Mouse (Mus musculus) erythroblast, adult 5-6 weeks (primary cell): ENCODE results near the gene Clybl. TPM values are rescaled to one million over a fixed set of nuclear protein-coding genes. Genes with fewer than 3 reads are reported as not detected.

Source experiments
- ATAC-seq: replicated peaks from 2 replicates; pipeline ENCODE4 v1.8.0; 2016; ENCODE audit warnings: moderate number of reproducible peaks, mild to moderate bottlenecking, moderate TSS enrichment, inconsistent platforms; ENCODE audit not compliant: poor library complexity, low FRiP score, severe bottlenecking
- total RNA-seq, 2 experiments: library from RNA; stranded (forward) in 1 of 2; stranded (reverse) in 1 of 2; fragments of 150-400 nt in 1 of 2; fragments of 200-764, 138-1000 nt in 1 of 2; gene quantifications; 2 replicates each; pipeline versions ENCODE4 v1.2.3 to v1.2.4; 2015 to 2017; ENCODE audit warnings: low replicate concordance in 2 of 2

The Clybl gene
- total RNA-seq, 2 experiments from 2014 or later: 2.6 to 24.4 TPM

DNA sequence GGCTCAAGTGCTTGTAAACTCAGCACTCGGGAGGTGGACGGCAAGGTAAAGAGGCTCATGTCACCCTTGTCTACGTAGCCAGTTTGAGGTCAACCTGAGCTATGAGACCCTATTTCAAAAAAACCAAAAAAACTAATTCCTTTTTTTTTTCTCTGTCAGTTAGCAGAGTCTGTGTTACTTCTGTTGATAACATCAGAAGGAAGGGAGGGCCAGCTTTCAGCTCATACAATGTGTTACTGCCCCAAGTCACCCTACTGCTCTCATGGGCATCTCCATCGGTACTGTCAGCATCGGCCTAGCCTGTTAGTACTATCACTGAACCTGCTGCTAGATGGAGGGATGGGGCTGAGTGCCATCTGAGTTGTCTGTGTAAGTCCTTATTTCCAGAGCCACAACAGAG, 102.5 kb downstream of the Clybl start:
- ATAC-seq: no peak

GRCm38 (mm10) chr14:122296399-122296798, 114.9 kb downstream of the Clybl start:
- ATAC-seq: no peak

GRCm38 (mm10) chr14:122296864-122297263, 115.4 kb downstream of the Clybl start:
- no peak for ATAC-seq

- no peak for ATAC-seq
These were observed 116.0 kb downstream of the Clybl start for GRCm38 (mm10) chr14:122297386-122298109.

DNA sequence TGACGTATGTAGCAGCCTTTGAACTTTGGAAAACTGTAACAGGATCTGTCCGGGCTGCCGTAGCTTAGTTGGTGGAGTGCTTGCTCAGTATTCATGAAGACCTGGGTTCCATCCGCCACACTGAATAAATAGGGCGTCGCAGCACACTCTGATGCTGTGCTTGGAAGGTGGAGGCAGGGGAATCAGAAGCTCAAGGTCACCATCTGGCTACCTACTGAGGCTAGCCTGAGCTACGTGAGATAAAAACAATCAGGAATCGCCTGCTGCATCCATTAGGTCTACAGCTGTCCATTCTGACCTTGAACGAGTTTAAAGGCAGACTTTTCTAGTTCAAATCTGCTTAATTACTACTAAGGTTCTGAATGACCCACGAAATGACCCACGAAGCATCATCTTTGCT, 118.8 kb downstream of the Clybl start:
- no peak for ATAC-seq

- ATAC-seq: no peak
These were observed 122.3 kb downstream of the Clybl start for GRCm38 (mm10) chr14:122303821-122304220.

DNA sequence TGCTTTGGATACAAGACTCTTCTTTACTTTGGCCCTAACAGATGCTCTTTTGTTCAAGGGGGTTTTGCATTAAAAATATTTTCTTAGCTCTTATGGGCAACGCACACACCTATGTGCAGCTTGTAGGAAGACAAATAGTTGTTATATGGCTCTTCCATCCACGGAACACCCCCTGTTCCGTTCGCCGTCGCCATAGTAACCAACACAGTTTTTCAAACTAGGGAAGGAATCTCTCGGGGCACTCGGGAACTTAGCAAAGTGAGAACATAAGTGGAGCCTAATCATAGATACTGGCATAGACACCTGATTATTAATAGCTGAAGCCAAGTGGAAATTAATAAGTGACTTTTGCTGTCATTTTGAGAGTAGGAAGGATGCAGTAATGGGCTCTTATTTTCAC, 123.6 kb downstream of the Clybl start:
- ATAC-seq: no peak

GRCm38 (mm10) chr14:122312415-122312814, 130.9 kb downstream of the Clybl start:
- no peak for ATAC-seq

- ATAC-seq: no peak
These were observed 131.8 kb downstream of the Clybl start for GRCm38 (mm10) chr14:122313328-122313727.

DNA sequence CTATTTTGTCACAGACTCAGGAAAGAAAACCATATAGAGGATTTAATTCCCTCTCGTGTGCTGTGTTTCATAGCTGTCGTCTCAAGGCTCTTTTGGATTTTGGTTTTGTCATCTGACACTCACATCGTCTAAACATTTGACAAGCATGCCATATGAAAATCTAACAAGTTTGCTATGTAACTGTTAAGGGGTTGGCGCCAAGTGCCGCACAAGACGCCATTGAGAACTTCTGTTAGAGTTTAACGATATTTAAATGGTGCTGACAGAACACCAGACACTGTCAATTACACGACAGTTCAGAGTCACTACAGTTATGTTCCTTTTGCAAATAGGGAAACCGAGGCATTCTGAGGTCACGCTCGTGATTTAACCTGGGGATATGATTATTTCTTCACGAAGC, 134.2 kb downstream of the Clybl start:
- ATAC-seq: no peak

GRCm38 (mm10) chr14:122322136-122322535, 140.6 kb downstream of the Clybl start:
- ATAC-seq: no peak

GRCm38 (mm10) chr14:122323838-122324458, 142.4 kb downstream of the Clybl start:
- ATAC-seq: no peak

- ATAC-seq: no peak
These were observed 148.6 kb downstream of the Clybl start for GRCm38 (mm10) chr14:122330136-122330535.

DNA sequence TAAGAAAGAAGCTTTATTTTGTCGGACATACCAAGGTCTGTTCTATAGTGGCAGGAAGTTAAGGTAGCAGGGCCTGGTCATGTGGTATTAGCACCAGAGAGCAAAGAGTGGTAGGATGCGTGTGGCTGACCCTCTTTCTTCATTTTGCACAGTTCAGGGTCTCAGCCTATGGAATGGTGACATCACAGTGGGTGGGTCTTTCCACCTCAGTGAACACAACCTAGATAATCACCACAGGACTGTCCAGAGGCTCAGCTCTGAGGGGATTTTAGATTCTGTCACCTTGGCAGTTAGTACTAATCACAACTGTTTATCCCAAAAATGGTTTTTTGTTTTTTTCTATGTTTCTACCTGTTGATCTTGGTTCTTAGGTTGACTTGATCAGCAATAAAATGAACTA, 149.2 kb downstream of the Clybl start:
- ATAC-seq: no peak

- ATAC-seq: no peak
These were observed 150.3 kb downstream of the Clybl start for GRCm38 (mm10) chr14:122331635-122332460.

DNA sequence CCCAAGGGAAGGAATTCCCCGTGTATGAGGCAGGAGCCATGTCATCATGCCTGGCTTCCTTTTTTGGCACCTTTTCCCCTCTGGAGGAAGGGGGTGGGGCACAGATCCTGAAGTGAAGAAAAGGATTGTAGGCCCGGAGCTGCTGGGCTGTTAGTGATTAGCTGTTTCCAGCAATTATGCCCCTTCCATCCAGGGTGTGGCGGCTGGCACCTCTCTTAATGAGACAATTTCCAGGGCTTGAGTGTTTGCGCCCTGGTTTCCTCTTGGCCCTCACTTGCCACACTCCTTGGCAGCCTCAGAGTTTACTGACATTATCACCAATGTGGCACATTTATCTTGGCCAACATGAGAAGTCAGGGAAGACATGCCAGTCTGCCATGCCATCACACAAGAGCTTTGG, 155.5 kb downstream of the Clybl start:
- no peak for ATAC-seq

DNA sequence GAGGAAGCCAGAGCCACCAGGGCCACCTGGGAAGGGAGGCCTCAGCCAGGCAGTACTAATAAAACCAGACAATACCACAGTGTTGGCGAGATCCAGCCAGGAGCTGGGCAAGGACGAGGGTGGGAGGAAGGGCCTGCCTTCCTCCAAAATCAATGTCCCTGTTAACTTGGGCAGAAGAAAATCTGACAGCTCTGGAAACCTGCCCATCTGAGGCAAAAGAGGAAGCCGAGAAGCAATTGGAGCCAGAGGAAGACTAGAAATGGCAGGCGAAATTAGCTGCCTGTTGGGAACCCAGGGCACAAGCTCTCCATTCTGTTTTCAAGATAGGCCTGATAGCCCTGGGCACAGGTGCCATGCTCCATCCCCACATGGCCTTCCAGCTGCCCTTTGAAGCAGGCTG, 157.3 kb downstream of the Clybl start:
- no peak for ATAC-seq

- no peak for ATAC-seq
These were observed 158.6 kb downstream of the Clybl start for GRCm38 (mm10) chr14:122340141-122340540.

- no peak for ATAC-seq
These were observed 160.3 kb downstream of the Clybl start for GRCm38 (mm10) chr14:122341591-122342360.
